Mouse (Mus musculus) kidney, adult 18-20 months (tissue): Measurements from ENCODE around the gene Gm17469.
"Not testable (repeated sequence)": the region's sequence is repeated elsewhere in the genome, so short reads cannot be mapped to it uniquely, and the experiment has no call there.

Source experiments
- DNase-seq: peaks from one replicate; pipeline ENCODE4 v3.0.0; 2021

Gene Gm17469

GRCm38 (mm10) chrX:124629593-124629992, at the start of gene Gm17469:
Gene Gm17469, plus strand, starts transcription at chrX:124629893.
- not testable (repeated sequence) for DNase-seq
